Mouse (Mus musculus) adrenal gland, adult 2 months (tissue): ENCODE measurements around the gene Ccl1. TPM values are rescaled to one million over a fixed set of nuclear protein-coding genes. Genes with fewer than 3 reads are reported as not detected.

Source experiments
- DNase-seq: peaks from one replicate; pipeline ENCODE4 v3.0.0; 2021
- long read RNA-seq: library from polyadenylated mRNA; stranded (forward); transcript quantifications from one replicate; pipeline ENCODE4 v2.0.0, GENCODE M21; 2021
- polyA plus RNA-seq: library from polyadenylated mRNA; depleted of rRNA; stranded (reverse); fragments of >200 nt; gene quantifications from 2 replicates; pipeline ENCODE4 v1.2.3, GENCODE M21; 2012; rRNA removed
- total RNA-seq, 2 experiments: library from RNA; stranded (reverse); gene quantifications; 2 replicates each; pipeline ENCODE4 v1.2.3; 2021

Gene Ccl1
- not detected for total RNA-seq
- polyA plus RNA-seq: not detected in 2 replicates
- long read RNA-seq: 0 reads

DNA sequence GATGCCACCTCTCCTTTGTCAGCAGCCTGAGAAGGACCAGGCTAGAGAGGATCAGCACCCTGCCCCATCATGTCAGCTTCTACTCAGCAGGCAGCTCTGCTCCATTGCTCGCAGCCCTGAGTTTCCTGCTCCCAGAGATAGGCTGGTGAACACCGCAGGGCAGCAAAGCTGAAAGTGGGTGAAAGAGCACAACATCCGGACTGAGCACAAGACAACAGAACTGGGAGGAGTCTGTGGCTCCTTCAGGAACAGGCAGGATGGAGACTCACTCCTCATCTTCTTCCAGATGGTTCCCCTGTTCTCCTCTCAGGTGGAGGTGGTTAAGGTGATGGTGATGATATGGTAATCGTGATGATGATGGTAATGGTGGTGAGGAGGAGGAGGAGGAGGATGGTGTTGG is at the start of gene Ccl1:
Gene Ccl1 (minus strand): TSS at position 101 of the 400 bp plus-strand sequence.
- no peak for DNase-seq

DNA sequence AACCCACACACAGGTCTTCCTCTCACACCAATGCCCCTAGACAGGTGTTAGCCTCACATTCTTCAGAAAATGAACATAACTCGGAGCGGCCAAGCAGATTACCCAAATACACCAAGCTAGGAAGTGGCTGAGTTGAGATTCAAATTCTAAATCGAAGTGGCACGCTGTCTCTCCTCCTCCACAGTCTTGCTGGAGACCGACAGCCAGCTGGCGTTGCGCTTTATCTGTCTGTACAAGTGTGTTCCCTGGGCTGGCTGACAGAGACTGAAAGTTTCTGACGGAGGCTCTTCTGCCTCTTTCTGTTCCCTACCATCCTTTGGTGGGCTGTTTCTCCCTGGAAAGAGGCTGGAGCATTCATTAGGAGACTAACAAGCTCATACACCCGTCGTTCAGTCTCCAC is 45.5 kb upstream of the Ccl1 start:
- DNase-seq: no peak

DNA sequence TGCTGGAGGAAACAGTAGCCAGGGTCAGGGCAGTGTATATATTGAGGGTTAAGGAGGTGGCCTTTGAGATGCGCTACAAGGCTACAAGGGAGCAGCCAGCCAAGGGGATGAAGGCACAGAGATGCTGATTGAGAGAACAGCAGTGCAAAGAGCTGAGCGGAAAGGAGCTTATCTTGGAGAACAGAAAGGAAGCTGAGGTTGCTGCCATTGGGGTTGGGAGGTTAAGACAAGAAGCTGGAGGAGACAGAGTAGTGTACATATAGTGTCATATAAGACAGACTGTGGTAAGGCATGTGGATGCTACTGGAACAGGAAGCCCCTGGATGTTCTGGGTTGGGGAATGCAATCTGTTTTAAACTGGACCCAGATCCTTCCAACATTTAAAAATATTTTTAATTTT is 35.4 kb upstream of the Ccl1 start:
- no peak for DNase-seq

DNA sequence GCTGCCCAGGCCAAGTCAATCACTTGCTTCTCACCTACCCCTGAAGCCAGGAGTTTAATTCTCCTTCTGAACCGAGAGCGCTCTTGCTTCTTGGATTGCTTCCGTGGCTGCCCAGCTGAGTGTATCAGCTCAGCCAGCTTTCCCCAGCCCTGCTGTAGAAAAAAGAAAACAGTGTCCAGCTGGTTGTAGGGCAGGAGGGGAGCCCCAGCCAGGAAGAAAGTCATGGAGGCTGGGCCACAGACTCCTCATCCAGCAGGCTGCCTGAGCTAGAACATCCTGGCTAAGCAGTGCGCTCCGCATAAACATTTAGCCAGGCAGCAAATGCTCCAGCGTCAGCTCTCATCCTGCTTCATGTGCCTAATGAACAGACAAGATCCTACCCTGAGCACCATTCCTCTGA is 34.9 kb upstream of the Ccl1 start:
- no peak for DNase-seq

DNA sequence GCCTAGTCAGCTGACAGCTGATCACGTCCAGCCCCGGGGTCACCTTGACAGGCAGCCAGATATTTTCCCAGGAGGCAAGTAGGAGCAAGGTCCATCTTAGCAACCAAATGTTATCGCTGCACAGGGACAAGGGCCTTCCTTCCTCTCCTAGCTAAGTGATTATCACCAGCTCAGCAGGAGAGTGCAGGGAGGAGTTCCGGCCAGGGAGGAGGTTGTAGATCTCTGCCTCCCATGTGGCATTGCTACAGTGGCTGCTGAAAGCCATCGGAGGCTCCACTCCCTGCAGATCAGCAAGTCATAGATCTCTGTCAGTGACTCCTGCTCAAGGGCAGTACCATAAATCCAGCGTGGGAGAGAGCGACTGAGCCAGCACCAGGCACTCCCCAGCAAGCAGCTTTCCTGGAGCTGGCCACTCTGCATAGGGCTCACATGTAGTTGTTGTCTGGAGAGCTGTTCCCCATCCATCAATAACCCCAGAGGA is 34.5 kb upstream of the Ccl1 start:
- peak; percentile 88 for DNase-seq

DNA sequence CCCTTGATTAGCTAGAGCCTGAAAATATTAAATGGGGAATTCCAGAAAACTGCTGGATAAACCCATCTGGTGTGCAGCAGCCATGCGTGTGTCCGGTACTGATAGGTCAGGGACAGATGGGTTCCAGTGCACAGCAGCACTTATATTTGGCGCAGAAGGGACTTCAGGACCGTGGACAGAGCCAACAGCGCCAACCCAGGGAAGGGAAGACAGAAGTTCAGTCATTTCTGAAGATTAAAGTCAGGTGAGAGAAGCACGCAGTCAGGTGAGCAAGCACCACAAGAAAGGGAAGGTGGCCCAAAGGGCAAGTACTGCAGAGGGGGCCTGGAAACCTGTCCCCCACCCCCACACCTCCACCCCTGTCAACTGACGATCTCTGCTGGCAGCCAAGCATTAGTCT is 7.7 kb upstream of the Ccl1 start:
- DNase-seq: peak; percentile 17

DNA sequence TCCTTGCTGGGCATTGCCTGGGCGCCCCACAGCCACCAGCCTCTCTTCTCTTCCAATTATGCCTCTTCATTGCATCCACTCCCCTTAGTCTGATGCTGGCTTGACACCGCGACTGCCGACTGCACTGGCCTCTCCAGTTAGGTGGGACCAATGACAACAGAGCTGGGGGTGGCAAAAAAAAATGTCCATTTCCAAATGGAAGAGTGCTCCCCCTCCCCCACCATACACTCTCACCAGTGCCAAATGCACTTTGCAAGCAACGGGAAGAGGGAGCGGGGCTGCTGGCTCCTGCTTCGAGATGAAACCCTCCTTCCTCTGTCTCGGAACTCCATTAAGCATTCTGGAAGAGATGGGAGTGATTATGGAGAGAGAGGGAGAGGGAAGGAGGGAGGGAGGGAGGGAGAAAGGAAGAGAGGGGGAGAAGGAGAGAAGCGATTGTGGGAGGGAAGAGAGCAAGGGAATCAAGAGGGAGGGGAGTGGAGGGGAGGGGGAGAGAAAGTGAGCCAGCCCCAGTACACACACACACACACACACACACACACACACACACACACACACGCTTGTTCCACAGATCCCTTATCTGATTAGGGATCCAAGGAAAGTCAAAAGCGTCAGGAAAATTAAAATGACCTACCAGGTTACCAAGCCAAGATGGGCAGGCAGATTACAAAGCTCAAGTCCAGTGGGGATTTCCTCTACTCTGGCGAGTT is 5.0 kb upstream of the Ccl1 start:
- no peak for DNase-seq

DNA sequence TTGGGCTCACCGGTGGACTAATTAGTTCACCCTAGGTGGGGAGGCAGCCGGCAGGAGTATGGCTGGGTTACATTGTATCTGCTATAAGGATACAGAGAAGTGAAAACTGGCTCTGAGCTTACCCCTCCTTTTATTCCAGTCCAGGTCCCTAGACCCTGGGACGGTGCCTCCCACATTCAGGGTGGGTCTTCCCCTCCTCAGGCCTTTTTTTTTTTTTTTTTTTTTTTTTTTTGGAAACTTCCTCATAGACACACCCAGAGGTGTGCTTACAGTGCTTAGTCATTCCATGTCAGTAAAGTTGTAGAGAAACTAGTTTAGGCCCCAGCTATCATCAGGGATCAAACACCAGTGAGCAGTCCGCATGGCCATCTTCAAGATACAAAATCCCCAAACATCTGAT is 7.6 kb downstream of the Ccl1 start:
- DNase-seq: no peak

DNA sequence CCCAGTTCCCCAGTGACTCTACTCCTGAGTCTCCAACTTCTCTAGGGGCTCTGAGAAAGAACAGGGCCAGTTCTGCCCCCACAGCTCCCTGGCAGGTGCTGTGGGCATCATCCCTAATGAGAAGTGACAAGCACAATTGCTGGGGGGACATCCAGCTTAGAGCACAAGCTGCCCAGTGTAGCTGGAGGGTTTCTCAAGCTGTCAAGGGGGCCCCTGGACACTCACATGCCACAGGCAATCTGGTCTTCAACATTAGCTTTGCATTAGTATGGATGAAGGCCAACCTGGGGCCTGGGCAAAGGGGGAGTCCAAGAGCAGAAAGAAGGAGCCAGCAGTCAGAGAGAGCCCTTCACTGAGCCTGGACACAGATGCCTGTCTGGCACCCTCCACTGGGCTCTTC is 14.6 kb downstream of the Ccl1 start:
- no peak for DNase-seq

DNA sequence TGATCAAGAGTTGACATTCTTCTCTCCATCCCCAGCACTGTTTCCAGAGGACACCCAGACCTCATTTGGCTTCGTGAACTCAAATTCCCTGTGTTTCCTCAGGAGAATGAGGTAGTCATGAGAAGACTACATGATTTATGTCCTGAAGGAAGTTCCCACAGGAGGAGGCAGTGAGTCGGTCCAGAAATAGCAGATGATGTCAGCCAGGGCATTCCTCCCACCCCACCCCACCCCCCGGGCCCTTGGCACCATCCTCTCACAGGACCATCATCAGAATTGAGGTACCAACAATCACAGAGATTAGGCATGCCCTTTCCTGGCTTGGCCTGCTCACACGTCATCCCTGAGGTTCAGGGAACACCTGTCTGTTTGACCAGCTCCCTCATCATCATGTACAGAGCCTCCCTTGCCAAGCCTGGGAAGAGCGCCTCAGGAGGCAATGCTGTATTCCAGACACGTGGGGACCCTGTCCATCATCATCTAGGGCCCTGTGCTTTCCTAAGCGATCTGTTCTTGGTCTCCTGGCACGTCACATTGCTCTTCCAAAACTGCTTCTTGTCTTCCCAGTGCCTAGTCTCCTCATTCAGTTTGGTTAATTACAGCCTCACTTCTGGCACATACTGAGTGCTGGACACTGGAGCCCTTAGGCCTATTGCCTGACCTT is 31.2 kb downstream of the Ccl1 start:
- no peak for DNase-seq

DNA sequence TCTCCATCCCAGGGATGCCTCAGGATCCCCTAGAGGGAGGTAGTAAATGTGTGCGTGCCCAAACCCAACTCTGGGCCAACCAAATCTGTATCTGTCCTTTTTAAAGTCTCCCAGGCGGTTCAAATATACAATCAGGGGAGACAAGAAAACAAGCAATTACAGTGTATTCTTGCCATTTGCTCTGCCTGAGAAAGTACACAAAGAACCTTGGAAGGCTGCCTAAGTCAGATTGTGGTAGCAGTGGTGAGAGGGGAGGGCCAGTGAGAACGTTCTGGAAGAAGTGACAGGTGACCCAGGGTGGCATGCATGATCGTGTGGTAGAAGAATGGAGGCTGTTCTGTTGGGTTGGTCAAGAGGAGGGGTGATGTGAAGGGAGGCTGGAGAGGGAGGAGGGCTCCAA is 46.4 kb downstream of the Ccl1 start:
- DNase-seq: no peak

DNA sequence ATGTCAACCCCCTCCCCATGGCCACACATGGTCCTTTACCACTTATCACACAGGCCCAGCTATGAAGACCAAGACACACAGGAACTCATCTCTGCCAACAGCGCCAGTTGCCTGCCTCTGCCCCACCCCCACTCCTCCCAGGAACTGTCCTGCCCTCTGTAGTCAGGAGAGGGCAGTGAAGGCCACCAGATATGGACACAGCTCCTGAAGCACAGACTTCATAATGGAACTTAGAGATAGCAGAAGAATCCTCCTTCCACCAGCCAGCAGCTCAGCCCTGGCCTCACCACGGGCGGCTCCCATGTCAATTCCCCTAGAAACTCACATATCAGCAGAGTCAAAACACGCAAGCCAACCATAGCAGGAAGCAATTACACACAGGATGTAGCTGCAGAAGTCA is 49.9 kb downstream of the Ccl1 start:
- DNase-seq: peak; percentile 46

DNA sequence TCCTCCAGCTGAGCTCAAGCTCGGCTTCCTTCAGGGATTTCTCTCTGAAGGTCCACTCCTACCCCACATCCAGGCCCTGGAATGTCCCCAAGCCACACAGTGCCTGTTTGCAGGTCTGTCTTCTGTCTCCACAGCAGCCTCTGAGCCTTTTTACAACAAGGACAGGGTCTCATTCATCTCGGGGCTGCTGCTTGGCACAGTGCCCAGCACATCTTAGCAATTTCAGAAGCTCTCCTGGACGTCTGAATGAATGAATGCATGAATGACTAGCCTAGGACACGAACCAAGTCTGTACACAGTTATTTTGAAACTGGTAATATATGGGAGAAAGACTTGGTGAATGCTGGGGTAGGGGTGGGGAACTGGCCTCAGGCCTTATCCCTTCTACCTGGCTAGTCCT is 52.1 kb downstream of the Ccl1 start:
- no peak for DNase-seq

DNA sequence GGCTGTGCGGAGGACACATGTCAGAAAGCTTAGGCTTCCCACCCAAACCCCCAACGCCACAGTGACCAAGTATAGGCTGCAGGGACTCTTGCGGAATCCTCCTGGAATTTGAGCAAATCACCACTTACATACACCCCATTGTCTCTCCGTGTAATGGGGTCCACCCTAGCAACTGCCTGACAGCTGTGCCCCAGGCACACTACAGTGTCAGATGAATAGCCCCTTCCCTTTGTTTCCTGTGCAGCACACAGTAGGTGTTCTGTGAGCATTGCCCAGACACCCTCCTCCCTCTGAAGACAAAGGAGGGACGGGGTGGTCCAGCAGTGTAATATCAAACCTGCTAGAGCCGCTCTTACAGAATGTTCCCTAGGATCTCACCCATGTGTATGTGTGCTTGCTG is 54.2 kb downstream of the Ccl1 start:
- no peak for DNase-seq

DNA sequence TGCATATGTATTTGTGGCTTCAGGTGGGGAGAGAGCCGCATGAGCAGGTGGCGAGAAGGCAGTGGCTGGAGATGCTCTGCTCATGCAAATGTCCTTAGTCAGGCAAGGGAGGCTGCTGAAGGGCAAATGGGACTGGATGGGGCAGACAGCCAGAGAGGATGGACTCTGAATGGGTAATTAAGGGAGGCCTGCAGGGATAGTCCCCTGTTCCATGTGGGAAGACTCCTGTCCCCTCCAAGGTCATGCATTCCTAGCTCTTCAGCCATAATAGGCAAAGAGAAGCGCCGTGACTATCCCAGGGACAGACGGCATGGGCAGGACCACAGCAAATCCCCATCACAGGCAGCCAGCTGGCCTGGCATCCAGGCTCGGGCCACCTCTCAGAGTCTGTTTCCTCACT is 55.5 kb downstream of the Ccl1 start:
- no peak for DNase-seq

DNA sequence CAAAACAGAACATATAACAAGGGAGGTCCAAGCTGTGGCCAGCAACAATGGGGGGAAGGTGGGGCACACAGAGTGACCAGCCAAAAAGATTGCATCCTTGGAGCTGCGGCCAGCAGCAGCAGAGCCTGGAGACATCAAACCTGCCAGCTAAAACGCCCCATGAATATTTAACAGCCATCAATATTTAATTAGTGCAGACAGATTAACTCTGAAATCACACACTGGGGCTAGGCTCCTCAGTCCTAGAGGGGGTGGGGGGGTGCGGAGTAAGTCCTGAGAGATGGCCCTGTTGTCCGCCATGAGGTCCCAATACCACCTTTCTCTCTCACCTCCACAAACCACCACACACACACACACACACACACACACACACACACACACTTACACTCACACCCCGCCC is 68.1 kb downstream of the Ccl1 start:
- no peak for DNase-seq

DNA sequence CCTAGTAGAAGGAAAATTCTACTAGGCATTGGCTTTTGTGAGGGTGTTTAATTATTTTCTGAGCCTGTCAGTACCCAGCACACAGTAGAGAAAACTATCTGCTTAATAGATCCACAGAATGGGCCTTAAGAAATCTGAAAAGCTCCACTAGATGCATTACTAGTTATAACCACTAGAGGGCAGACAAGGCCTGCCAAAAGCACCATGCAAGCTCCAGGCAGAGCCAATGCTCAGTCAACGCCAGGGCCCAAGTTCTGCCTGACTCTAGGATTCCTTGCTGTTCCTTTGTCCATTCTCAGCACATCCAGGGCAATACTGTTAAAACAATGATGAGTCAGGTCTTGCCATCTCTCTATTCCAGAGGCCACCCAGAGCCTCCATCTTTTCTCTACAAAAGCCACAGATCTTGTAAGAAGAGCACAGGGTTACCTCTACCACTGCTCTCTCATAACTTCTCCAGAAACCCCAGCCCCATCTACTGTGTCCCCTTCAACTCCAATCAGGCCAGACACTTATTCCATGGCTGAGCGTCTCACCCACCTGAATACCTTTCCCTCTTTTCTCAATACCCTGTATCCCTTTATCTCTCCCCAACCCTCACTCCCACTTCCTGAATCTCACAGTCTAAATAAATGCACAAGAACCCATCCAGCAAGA is 69.8 kb downstream of the Ccl1 start:
- peak; percentile 6 for DNase-seq

DNA sequence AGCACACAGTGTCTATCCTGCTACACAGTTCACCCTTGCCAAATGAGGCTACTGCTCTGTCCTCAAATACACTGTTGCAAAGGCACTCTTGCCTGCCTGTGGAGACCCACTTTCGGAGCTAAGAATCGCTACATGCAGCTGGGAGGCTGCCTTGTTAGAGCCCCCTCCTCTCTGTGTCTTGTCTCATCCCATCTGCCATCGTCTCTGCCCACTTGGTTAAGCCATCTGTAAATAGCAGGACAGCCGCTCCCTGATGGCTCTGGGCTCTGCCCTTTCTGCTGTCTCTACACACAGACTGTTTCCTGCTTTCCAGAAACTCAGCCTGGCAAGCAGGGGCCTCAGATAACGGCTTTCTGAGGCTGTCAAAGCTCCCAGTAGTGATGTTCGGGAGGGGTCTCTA is 71.5 kb downstream of the Ccl1 start:
- DNase-seq: no peak

DNA sequence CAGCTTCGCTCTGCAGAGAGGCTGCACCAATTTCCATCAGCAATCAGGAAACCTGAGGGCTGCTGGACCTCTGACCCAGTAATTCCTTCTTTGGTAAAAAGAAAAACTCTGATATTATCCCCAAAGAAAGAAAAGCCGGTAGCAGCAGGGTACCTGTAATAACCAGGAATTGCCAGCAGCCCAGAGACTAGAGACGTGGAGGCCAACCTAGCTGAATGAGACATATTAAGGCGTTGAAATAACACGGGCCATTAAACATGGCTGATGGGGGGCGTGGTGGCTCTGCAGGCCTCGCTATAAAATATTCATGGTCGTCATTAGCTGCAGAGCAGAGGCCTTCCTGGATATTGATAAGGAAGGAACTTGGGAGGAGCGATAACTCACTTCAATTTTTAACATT is 78.5 kb downstream of the Ccl1 start:
- DNase-seq: no peak

DNA sequence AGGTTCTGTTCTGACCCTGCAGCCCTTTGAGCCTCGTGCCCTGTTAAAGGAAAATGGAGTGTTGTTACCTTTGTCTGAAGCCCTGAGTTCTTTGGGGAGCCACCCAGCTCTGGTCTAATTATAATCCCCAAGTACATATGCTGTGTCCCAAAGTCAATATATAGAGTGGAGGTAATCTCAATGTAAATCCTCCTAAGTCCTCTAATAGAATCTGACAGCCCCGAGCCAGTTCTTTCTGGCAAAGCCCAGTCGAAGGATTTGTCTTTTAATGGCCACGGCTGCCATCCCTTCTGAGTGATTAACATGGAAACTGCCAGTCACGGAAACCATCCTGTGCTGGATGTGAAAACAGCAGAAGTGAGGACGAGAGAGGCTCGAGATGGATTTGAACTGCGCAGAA is 79.6 kb downstream of the Ccl1 start:
- no peak for DNase-seq

DNA sequence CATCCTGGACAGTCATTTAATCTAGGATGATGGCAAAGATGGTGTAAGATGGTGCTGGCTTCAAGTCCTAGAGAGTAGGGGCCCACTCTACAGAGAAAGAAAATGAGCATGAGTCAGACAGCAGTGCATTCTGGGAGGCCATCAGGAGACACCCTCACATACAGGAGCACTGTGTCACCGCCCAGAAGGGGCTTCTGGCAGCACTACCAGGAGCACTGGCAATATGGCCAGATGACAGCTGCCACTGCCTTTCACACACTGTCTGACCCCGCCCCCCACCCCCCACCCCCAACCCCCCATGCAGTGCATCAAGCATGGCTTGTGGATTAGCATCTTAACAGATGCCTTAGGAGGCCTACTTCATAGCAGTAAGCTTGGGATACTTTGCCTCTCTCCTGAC is 89.0 kb downstream of the Ccl1 start:
- DNase-seq: no peak

DNA sequence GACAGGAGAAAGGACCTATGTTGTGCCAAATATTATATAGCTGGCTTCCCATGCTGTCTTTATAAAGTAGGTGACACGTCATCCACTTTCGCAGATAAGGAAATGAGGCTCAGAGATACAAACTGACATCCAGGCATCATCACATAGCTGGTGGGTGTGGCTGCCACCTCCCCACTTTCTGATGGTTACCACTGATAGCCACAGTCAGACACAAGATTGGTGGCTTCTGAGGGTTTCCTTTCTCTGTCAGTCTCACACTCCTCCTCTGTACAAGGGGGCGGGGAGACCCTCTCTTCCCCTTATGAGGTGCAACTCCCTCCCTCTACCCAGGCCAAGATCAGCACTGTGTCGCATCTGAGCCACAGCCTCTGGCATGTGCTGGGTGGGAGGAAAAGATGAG is 91.1 kb downstream of the Ccl1 start:
- no peak for DNase-seq

DNA sequence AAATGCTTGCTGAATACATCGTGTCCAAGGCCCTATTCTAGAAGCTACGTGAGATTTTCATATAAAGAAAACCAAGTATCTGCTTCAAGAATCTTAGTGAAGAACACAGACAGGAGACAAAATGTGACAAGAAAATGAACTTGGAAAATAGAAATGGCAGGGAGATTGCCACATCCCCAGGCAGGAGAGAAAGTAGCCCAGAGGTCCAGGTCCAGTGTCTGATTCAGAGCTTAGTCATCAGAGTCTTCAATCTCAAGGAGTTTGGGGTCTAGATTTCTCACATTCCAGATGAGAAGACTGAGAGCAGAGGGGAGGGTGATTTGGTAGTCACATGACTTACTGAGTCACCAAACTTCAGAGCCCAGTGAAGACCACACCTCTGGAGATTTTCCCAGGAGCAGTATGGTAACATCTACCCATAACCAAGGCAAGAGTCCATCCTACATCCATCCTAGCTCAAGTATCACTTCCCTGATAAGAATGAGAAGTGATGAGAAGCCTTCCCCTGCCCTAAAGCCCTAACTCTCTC is 98.5 kb downstream of the Ccl1 start:
- no peak for DNase-seq
